Mouse (Mus musculus): ENCODE results near the gene Alg14. TPM values are rescaled to one million over a fixed set of nuclear protein-coding genes. Genes with fewer than 3 reads are reported as not detected.

Alg14 gene
- polyA plus RNA-seq, 1 experiment from 2014 or later: 39.2 TPM

DNA sequence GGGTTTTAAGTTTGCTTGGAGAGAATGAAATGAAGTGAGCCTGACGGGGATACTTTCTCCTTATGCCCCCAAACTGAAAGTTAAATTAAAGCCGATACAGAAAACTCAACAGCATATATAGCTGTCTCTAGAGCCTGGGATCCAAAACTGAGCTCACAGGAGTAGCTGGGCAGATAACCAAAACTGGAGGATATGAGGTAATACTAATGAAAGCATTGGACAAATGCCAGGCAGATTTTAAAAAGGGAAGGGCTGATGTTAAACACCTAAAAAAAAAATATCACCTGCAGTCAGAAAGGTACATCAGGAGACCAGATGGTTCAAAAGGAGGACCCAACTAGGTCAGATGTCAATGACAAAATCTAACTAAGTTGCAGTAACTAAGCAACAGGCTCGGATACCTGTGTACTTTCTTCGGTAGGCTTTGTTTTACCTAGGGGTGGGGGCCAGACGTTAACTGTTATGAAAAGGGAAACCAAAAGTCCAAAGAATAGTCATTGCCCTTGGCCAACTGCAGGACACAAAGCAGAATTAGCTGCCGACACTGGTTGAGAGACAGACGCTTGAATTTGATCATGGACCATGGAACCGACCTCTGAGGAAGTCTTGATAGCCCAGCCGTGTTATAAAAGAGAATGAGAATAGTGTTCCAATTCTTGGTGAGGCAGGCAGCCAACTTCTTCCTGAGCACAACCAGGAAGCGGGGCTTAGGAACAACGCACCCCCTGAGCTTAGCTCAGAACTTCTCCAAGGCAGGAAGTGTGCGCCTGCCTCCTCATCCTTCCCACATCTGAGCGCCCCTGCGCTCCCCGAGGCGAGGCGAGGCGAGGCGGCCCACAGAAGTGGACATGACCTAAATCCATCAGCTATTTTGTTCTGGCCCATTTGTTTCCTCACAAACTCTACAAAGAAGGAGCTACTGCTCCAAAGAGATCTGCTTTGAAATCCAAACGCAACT lies 32.8 kb upstream of the Alg14 start:
- no peak for ATAC-seq

GRCm38 (mm10) chr3:121260041-121260440 lies 31.5 kb upstream of the Alg14 start:
- no peaks in the 10 kb centered on the region for H3K36me3 ChIP-seq (ENCODE audit: control insufficient read depth, insufficient read depth, low read length)
- no peak for ATAC-seq
- 76% methylated on average over 7 of the region's 7 CpGs for WGBS
- peaks cover 5% of the 10 kb centered on the region; the same call in 1 of the 2 replicates for H3K4me1 ChIP-seq (ENCODE audit: control insufficient read depth, insufficient read depth, low read length)
- H3K27me3 ChIP-seq (ENCODE audit: control insufficient read depth, insufficient read depth, low read depth, low read length): peaks cover 9% of the 10 kb centered on the region; the same call in 1 of the 2 replicates
- H3K9me3 ChIP-seq (replicated peaks; ENCODE audit: control insufficient read depth, low read length, poor library complexity, severe bottlenecking): no peaks in the 10 kb centered on the region
- no peak overlapping the region for H3K27ac ChIP-seq (ENCODE audit: low read length)
- no peak overlapping the region for H3K4me3 ChIP-seq (ENCODE audit: low read depth, low read length)
- no peak overlapping the region for H3K4me2 ChIP-seq (ENCODE audit: low read length)
- H3K9ac ChIP-seq (ENCODE audit: low read depth, low read length): no peak overlapping the region

More for the DNA sequence above, 32.8 kb upstream of the Alg14 start:
- Histone ChIP-seq H3K9me3 (replicated peaks; ENCODE audit: control insufficient read depth, low read length, poor library complexity, severe bottlenecking) (no peaks in the 10 kb centered on the region), H3K4me3 (ENCODE audit: low read depth, low read length) (no peak overlapping the region), H3K36me3 (ENCODE audit: control insufficient read depth, insufficient read depth, low read length) (no peaks in the 10 kb centered on the region), H3K4me2 (ENCODE audit: low read length) (no peak overlapping the region), H3K27ac (ENCODE audit: low read length) (no peak overlapping the region), H3K4me1 (ENCODE audit: control insufficient read depth, insufficient read depth, low read length) (peaks cover 5% of the 10 kb centered on the region; the same call in 1 of the 2 replicates), H3K9ac (ENCODE audit: low read depth, low read length) (no peak overlapping the region), H3K27me3 (ENCODE audit: control insufficient read depth, insufficient read depth, low read depth, low read length) (peaks cover 6% of the 10 kb centered on the region; the same call in 1 of the 2 replicates)
- WGBS: 85% methylated on average over 20 of the region's 20 CpGs

- H3K9ac ChIP-seq (ENCODE audit: low read depth, low read length): no peak overlapping the region
- H3K9me3 ChIP-seq (replicated peaks; ENCODE audit: control insufficient read depth, low read length, poor library complexity, severe bottlenecking): no peaks in the 10 kb centered on the region
- H3K4me3 ChIP-seq (ENCODE audit: low read depth, low read length): no peak overlapping the region
- no peak overlapping the region for H3K27ac ChIP-seq (ENCODE audit: low read length)
- peaks cover 9% of the 10 kb centered on the region; the same call in 1 of the 2 replicates for H3K27me3 ChIP-seq (ENCODE audit: control insufficient read depth, insufficient read depth, low read depth, low read length)
- ATAC-seq: no peak
- no peak overlapping the region for H3K4me2 ChIP-seq (ENCODE audit: low read length)
- H3K4me1 ChIP-seq (ENCODE audit: control insufficient read depth, insufficient read depth, low read length): peaks cover 5% of the 10 kb centered on the region; the same call in 1 of the 2 replicates
- no peaks in the 10 kb centered on the region for H3K36me3 ChIP-seq (ENCODE audit: control insufficient read depth, insufficient read depth, low read length)
- WGBS: 67% methylated on average over 1 of the region's 1 CpGs
Observed at GRCm38 (mm10) chr3:121260831-121261230, 30.7 kb upstream of the Alg14 start.

- Histone ChIP-seq H3K27ac (ENCODE audit: low read length) (no peak overlapping the region), H3K9ac (ENCODE audit: low read depth, low read length) (no peak overlapping the region), H3K27me3 (ENCODE audit: control insufficient read depth, insufficient read depth, low read depth, low read length) (peaks cover 10% of the 10 kb centered on the region; the same call in 1 of the 2 replicates), H3K4me3 (ENCODE audit: low read depth, low read length) (no peak overlapping the region), H3K4me1 (ENCODE audit: control insufficient read depth, insufficient read depth, low read length) (peaks cover 5% of the 10 kb centered on the region; the same call in 1 of the 2 replicates), H3K36me3 (ENCODE audit: control insufficient read depth, insufficient read depth, low read length) (no peaks in the 10 kb centered on the region), H3K4me2 (ENCODE audit: low read length) (no peak overlapping the region), H3K9me3 (replicated peaks; ENCODE audit: control insufficient read depth, low read length, poor library complexity, severe bottlenecking) (no peaks in the 10 kb centered on the region)
- 71% methylated on average over 7 of the region's 7 CpGs for WGBS
- no peak for ATAC-seq
Observed at GRCm38 (mm10) chr3:121261251-121261650, 30.3 kb upstream of the Alg14 start.

DNA sequence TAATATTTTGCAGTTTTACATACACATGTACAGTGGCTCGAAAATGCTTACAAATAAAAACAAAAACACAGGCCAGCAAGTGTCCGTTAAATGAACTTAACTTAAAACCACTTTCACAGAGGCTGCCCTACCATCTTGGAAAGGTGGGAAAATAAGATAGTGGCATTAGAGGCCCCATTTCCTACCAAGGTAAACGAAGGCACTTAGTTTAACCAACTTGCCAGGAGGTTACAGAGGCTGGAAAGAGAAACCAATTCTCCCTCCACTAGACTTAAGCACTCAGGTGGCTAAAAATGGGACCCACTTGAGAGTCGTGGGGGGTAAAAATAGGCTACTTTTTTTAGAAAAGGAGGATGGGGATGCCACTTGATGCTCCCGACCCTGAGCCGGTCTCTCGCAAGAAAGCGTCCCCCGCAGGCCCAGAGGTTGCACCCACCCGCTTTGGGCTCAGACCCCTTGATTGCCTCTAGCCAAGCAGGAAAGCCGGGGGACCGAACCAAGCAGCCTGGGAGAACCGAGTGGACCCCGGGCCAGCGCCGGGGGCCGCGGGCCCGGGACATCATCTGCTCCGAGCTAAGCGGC lies 29.5 kb upstream of the Alg14 start:
- peak overlapping the region; percentile 77 for H3K4me3 ChIP-seq (ENCODE audit: low read depth, low read length)
- peak overlapping the region; percentile 78 for H3K27ac ChIP-seq (ENCODE audit: low read length)
- peak overlapping the region; percentile 91 for H3K9ac ChIP-seq (ENCODE audit: low read depth, low read length)
- peaks cover 11% of the 10 kb centered on the region; the same call in 1 of the 2 replicates for H3K27me3 ChIP-seq (ENCODE audit: control insufficient read depth, insufficient read depth, low read depth, low read length)
- 0 out of 2 replicates have a peak, but pooled peaks have one; percentile 1 for ATAC-seq
- H3K36me3 ChIP-seq (ENCODE audit: control insufficient read depth, insufficient read depth, low read length): no peaks in the 10 kb centered on the region
- H3K4me1 ChIP-seq (ENCODE audit: control insufficient read depth, insufficient read depth, low read length): peaks cover 5% of the 10 kb centered on the region; the same call in 1 of the 2 replicates
- WGBS: 10% methylated on average over 21 of the region's 21 CpGs
- H3K9me3 ChIP-seq (replicated peaks; ENCODE audit: control insufficient read depth, low read length, poor library complexity, severe bottlenecking): no peaks in the 10 kb centered on the region
- peak overlapping the region; percentile 87 for H3K4me2 ChIP-seq (ENCODE audit: low read length)

DNA sequence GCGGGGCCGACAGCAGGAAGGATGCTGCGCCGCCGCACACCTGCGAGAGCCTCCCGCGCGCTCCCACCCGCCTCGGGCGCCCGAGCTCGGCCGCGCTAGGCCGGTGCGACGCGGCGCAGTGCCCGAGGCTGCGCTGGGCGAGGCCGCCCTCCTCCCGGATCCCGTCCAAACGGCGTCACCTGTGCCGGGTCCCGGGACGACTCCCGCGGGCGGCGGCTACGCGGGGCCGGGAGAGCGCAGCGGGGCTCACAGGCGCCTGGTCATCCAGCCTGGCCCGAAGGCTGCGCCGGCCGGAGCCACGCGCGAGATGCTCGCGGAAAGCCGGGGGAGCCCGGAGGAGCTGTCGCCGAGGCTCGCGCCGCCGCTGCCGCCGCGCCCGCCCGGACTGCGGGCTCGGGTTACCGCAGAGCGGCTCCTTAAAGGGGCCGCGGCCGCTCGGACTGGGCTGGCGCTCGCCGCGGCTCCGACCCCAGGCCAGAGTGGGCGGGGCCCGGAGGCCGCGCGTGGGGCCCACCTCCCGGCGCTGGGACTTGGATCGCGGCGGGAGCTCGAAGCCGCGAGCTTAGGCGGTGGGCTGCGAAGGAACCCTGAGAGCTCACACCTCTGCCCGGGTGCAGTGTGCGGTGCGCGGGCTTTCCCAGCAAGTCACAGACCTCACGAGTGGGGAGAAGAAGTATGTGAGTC lies 28.9 kb upstream of the Alg14 start:
- H3K4me2 ChIP-seq (ENCODE audit: low read length): peak overlapping the region; percentile 87
- no peaks in the 10 kb centered on the region for H3K36me3 ChIP-seq (ENCODE audit: control insufficient read depth, insufficient read depth, low read length)
- no peaks in the 10 kb centered on the region for H3K9me3 ChIP-seq (replicated peaks; ENCODE audit: control insufficient read depth, low read length, poor library complexity, severe bottlenecking)
- H3K4me1 ChIP-seq (ENCODE audit: control insufficient read depth, insufficient read depth, low read length): peaks cover 5% of the 10 kb centered on the region; the same call in 1 of the 2 replicates
- peaks cover 11% of the 10 kb centered on the region; the same call in 1 of the 2 replicates for H3K27me3 ChIP-seq (ENCODE audit: control insufficient read depth, insufficient read depth, low read depth, low read length)
- peak overlapping the region; percentile 91 for H3K9ac ChIP-seq (ENCODE audit: low read depth, low read length)
- peak overlapping the region; percentile 78 for H3K27ac ChIP-seq (ENCODE audit: low read length)
- peak; percentile 92 for ATAC-seq
- H3K4me3 ChIP-seq (ENCODE audit: low read depth, low read length): peak overlapping the region; percentile 77
- WGBS: under 1% methylated on average over 72 of the region's 97 CpGs

- Histone ChIP-seq H3K9me3 (replicated peaks; ENCODE audit: control insufficient read depth, low read length, poor library complexity, severe bottlenecking) (no peaks in the 10 kb centered on the region), H3K36me3 (ENCODE audit: control insufficient read depth, insufficient read depth, low read length) (no peaks in the 10 kb centered on the region), H3K27ac (ENCODE audit: low read length) (peak overlapping the region; percentile 78), H3K9ac (ENCODE audit: low read depth, low read length) (peak overlapping the region; percentile 91), H3K27me3 (ENCODE audit: control insufficient read depth, insufficient read depth, low read depth, low read length) (peaks cover 11% of the 10 kb centered on the region; the same call in 1 of the 2 replicates), H3K4me2 (ENCODE audit: low read length) (peak overlapping the region; percentile 87), H3K4me3 (ENCODE audit: low read depth, low read length) (peak overlapping the region; percentile 77), H3K4me1 (ENCODE audit: control insufficient read depth, insufficient read depth, low read length) (peaks cover 5% of the 10 kb centered on the region; the same call in 1 of the 2 replicates)
- ATAC-seq: peak; percentile 52; the same call in 1 of the 2 replicates
- 2% methylated on average over 20 of the region's 20 CpGs for WGBS
Observed at GRCm38 (mm10) chr3:121263205-121263548, 28.4 kb upstream of the Alg14 start.

DNA sequence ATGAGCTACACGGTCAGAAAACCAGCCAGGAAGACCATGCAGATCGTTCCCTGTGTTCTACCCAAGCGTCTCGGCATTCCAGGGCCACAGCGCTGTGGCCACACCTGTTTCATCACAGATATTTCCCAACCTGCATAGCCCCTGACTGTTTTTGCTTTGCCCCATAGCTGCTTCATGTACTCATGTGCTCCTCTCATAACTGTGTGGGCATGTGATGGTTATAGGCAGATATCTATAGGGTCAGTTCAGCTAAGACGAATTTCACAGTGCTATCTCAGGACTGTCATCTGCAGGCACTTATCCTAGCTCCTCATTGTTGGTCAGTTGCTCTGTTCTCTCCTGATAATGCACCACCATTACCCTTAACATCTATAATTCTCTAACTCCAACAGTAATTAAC lies 27.3 kb upstream of the Alg14 start:
- H3K4me2 ChIP-seq (ENCODE audit: low read length): no peak overlapping the region
- no peak overlapping the region for H3K4me3 ChIP-seq (ENCODE audit: low read depth, low read length)
- ATAC-seq: no peak
- H3K4me1 ChIP-seq (ENCODE audit: control insufficient read depth, insufficient read depth, low read length): peaks cover 5% of the 10 kb centered on the region; the same call in 1 of the 2 replicates
- no peaks in the 10 kb centered on the region for H3K9me3 ChIP-seq (replicated peaks; ENCODE audit: control insufficient read depth, low read length, poor library complexity, severe bottlenecking)
- peaks cover 11% of the 10 kb centered on the region; the same call in 1 of the 2 replicates for H3K27me3 ChIP-seq (ENCODE audit: control insufficient read depth, insufficient read depth, low read depth, low read length)
- 51% methylated on average over 6 of the region's 6 CpGs for WGBS
- no peak overlapping the region for H3K27ac ChIP-seq (ENCODE audit: low read length)
- no peaks in the 10 kb centered on the region for H3K36me3 ChIP-seq (ENCODE audit: control insufficient read depth, insufficient read depth, low read length)
- H3K9ac ChIP-seq (ENCODE audit: low read depth, low read length): no peak overlapping the region
